ENCODE assay signal across 14 mouse cellular contexts in the genomic region with DNA sequence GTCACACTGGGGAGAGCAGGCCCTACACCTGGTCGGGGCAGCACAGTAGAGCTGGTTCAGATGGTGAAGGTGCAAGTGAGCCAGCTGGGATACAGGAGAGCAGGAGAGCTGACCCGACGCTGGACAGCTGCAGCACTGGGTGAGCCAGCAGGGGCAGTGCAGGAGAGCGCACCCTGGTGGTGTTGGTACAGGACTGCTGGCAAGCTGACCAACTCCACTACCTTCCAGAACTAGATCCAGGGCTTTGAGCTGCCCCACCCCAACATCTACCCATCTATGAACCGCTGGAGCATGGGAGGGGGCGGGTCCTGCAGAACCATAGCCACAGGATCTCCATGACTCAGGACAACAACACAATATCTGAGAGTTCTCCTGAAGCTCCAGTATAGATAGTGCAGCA. TPM values are rescaled to one million over a fixed set of nuclear protein-coding genes. Genes with fewer than 3 reads are reported as not detected.
A peak's percentile ranks its signal among the peaks of the same experiment; 100 is the strongest.
DNase-seq lines count a peak whose midpoint lies in the region; ATAC-seq and TF ChIP-seq lines count a peak whose summit lies in the region.
"Had no signal": no experiment of that assay in that cellular context is flagged by ENCODE, and none has a peak within 500 bp of the region (broad histone marks: within the 10 kb centered on the region; RNA-seq: fewer than 3 reads in every experiment).

No protein-coding gene starts in this region.

- no peak for ATAC-seq in megakaryocyte-erythroid progenitor cell, adult 5-6 weeks (replicated peaks; ENCODE audit: low FRiP score, low TSS enrichment, poor library complexity, severe bottlenecking)
- ATAC-seq: midbrain, embryonic 15.5 days had no signal

- no peak overlapping the region for H3K4me3 ChIP-seq in layer of hippocampus, adult 2 months
- H3K4me3 ChIP-seq: erythroblast, embryonic 14.5 days; midbrain, embryonic 15.5 days had no signal

- no peak overlapping the region for H3K27ac ChIP-seq in layer of hippocampus, adult 2 months
- H3K27ac ChIP-seq: midbrain, embryonic 15.5 days had no signal

- peak; percentile 21 for DNase-seq in adrenal gland, postnatal 10 days
- no peak for DNase-seq in adrenal gland, adult 8-10 months
- DNase-seq in layer of hippocampus, adult 2 months (ENCODE audit: low spot score in 2 of 2) = no peak
- DNase-seq in layer of hippocampus, postnatal 36 days = no peak
- DNase-seq in 416B (ENCODE audit: low read depth) = peak; percentile 66
- peak; percentile 31 to 41 for DNase-seq in adrenal gland, postnatal 36 days
- no peak for DNase-seq in gastrocnemius, adult 8-10 months (ENCODE audit: low spot score in 2 of 2)
- DNase-seq: cerebellum, adult 9-11 months; heart, postnatal 10 days; kidney, adult 11 months had no signal

- TF ChIP-seq CTCF in layer of hippocampus, adult 2 months (conservative IDR thresholded peaks at IDR 0.05) = peak; percentile 46

RNA-seq across cellular contexts. Expression of a gene that starts 12.5 kb away (rescaled TPM):
- total RNA-seq in adrenal gland, postnatal 10 days (2021) = not detected
- not detected for total RNA-seq in adrenal gland, adult 8-10 months (2022)
- total RNA-seq in layer of hippocampus, adult 2 months (2021) = not detected
- total RNA-seq in layer of hippocampus, postnatal 36 days (2021) = not detected
- not detected for total RNA-seq in adrenal gland, postnatal 36 days (2021)
- total RNA-seq in megakaryocyte-erythroid progenitor cell, adult 5-6 weeks (2014; fragmentation: Nextera tagmentation) = not detected in 2 replicates
- not detected in 2 replicates for total RNA-seq in megakaryocyte-erythroid progenitor cell, adult 5-6 weeks (2017)
- total RNA-seq in gastrocnemius, adult 8-10 months (2022) = not detected
- total RNA-seq: heart, postnatal 10 days; layer of hippocampus, postnatal 10 days had no signal

RNA-seq across cellular contexts. Expression of a gene that starts 24.3 kb away (rescaled TPM):
- not detected for total RNA-seq in adrenal gland, postnatal 10 days (2021)
- total RNA-seq in adrenal gland, adult 8-10 months (2022) = not detected
- total RNA-seq in layer of hippocampus, adult 2 months (2021) = not detected
- not detected for total RNA-seq in layer of hippocampus, postnatal 36 days (2021)
- total RNA-seq in adrenal gland, postnatal 36 days (2021) = not detected
- not detected in 2 replicates for total RNA-seq in megakaryocyte-erythroid progenitor cell, adult 5-6 weeks (2014; fragmentation: Nextera tagmentation)
- total RNA-seq in megakaryocyte-erythroid progenitor cell, adult 5-6 weeks (2017) = not detected in 2 replicates
- not detected for total RNA-seq in gastrocnemius, adult 8-10 months (2022)
- total RNA-seq: heart, postnatal 10 days; layer of hippocampus, postnatal 10 days had no signal

RNA-seq across cellular contexts. Expression of a gene that starts 27.6 kb away (rescaled TPM):
- not detected for total RNA-seq in adrenal gland, postnatal 10 days (2021)
- not detected for total RNA-seq in adrenal gland, adult 8-10 months (2022)
- not detected for total RNA-seq in layer of hippocampus, adult 2 months (2021)
- not detected for total RNA-seq in layer of hippocampus, postnatal 36 days (2021)
- total RNA-seq in adrenal gland, postnatal 36 days (2021) = not detected
- not detected in 2 replicates for total RNA-seq in megakaryocyte-erythroid progenitor cell, adult 5-6 weeks (2014; fragmentation: Nextera tagmentation)
- not detected in 2 replicates for total RNA-seq in megakaryocyte-erythroid progenitor cell, adult 5-6 weeks (2017)
- not detected for total RNA-seq in gastrocnemius, adult 8-10 months (2022)
- total RNA-seq: heart, postnatal 10 days; layer of hippocampus, postnatal 10 days had no signal

RNA-seq across cellular contexts. Expression of a gene that starts 47.5 kb away (rescaled TPM):
- total RNA-seq in adrenal gland, postnatal 10 days (2021) = not detected
- total RNA-seq in adrenal gland, adult 8-10 months (2022) = not detected
- total RNA-seq in layer of hippocampus, adult 2 months (2021) = not detected
- total RNA-seq in layer of hippocampus, postnatal 36 days (2021) = not detected
- not detected for total RNA-seq in adrenal gland, postnatal 36 days (2021)
- not detected in 2 replicates for total RNA-seq in megakaryocyte-erythroid progenitor cell, adult 5-6 weeks (2014; fragmentation: Nextera tagmentation)
- not detected in 2 replicates for total RNA-seq in megakaryocyte-erythroid progenitor cell, adult 5-6 weeks (2017)
- not detected for total RNA-seq in gastrocnemius, adult 8-10 months (2022)
- total RNA-seq: heart, postnatal 10 days; layer of hippocampus, postnatal 10 days had no signal

RNA-seq across cellular contexts. Expression of a gene that starts 54.5 kb away (rescaled TPM):
- total RNA-seq in adrenal gland, postnatal 10 days (2021) = not detected
- total RNA-seq in adrenal gland, adult 8-10 months (2022) = not detected
- total RNA-seq in layer of hippocampus, adult 2 months (2021) = not detected
- total RNA-seq in layer of hippocampus, postnatal 36 days (2021) = not detected
- total RNA-seq in adrenal gland, postnatal 36 days (2021) = not detected
- total RNA-seq in megakaryocyte-erythroid progenitor cell, adult 5-6 weeks (2014; fragmentation: Nextera tagmentation) = not detected in 2 replicates
- not detected in 2 replicates for total RNA-seq in megakaryocyte-erythroid progenitor cell, adult 5-6 weeks (2017)
- total RNA-seq in gastrocnemius, adult 8-10 months (2022) = not detected
- total RNA-seq: heart, postnatal 10 days; layer of hippocampus, postnatal 10 days had no signal

Comparison
In these comparisons a context has a peak if more than half of its experiments do, and no peak if none do; other contexts are left out.
1. DNase-seq: peak in adrenal gland, postnatal 10 days (single experiment), 416B (single experiment) and adrenal gland, postnatal 36 days (2 of 2); none in adrenal gland, adult 8-10 months (single experiment), layer of hippocampus, adult 2 months (0 of 2), layer of hippocampus, postnatal 36 days (0 of 2) and gastrocnemius, adult 8-10 months (0 of 2).